ENCODE assay signal across 8 mouse cellular contexts in genomic region chr7:118593567-118594407, GRCm38 (mm10). TPM values are rescaled to one million over a fixed set of nuclear protein-coding genes. Genes with fewer than 3 reads are reported as not detected.
DNase-seq lines count a peak whose midpoint lies in the region; ATAC-seq and TF ChIP-seq lines count a peak whose summit lies in the region.

No protein-coding gene starts in this region.

- peaks cover 23% of the 10 kb centered on the region for H3K4me1 ChIP-seq in heart, embryonic 13.5 days
- H3K4me1 ChIP-seq in heart, embryonic 11.5 days (ENCODE audit: control insufficient read depth, insufficient read depth, low read length), result peaks cover 2% of the 10 kb centered on the region; the same call in 1 of the 2 replicates
- H3K4me1 ChIP-seq in embryonic facial prominence, embryonic 10.5 days, result peaks cover 61% of the 10 kb centered on the region
- H3K4me1 ChIP-seq in hindbrain, postnatal 0 days (ENCODE audit: insufficient read depth, low read length), result peaks cover 12% of the 10 kb centered on the region
- H3K4me1 ChIP-seq in limb, embryonic 15.5 days, result peaks cover 43% of the 10 kb centered on the region
- peaks cover 26% of the 10 kb centered on the region for H3K4me1 ChIP-seq in olfactory bulb, adult 2 months (ENCODE audit: control insufficient read depth, insufficient read depth, low read length)

- no peak overlapping the region for H3K4me3 ChIP-seq in heart, embryonic 13.5 days
- H3K4me3 ChIP-seq in heart, embryonic 11.5 days (ENCODE audit: low read depth, low read length), result no peak overlapping the region
- H3K4me3 ChIP-seq in embryonic facial prominence, embryonic 10.5 days, result peak overlapping the region; percentile 41
- no peak overlapping the region for H3K4me3 ChIP-seq in hindbrain, postnatal 0 days (ENCODE audit: low read length)
- H3K4me3 ChIP-seq in limb, embryonic 15.5 days, result no peak overlapping the region
- no peak overlapping the region for H3K4me3 ChIP-seq in olfactory bulb, adult 2 months (ENCODE audit: insufficient read depth, low read depth, low read length)

- no peaks in the 10 kb centered on the region for H3K9me3 ChIP-seq in heart, embryonic 13.5 days
- H3K9me3 ChIP-seq in heart, embryonic 11.5 days (replicated peaks; ENCODE audit: control insufficient read depth, low read length), result no peaks in the 10 kb centered on the region
- H3K9me3 ChIP-seq in embryonic facial prominence, embryonic 10.5 days, result no peaks in the 10 kb centered on the region
- H3K9me3 ChIP-seq in hindbrain, postnatal 0 days (ENCODE audit: low read length), result no peaks in the 10 kb centered on the region
- H3K9me3 ChIP-seq in limb, embryonic 15.5 days, result no peaks in the 10 kb centered on the region

- H3K27me3 ChIP-seq in heart, embryonic 13.5 days (replicated peaks), result peaks cover 77% of the 10 kb centered on the region
- peaks cover 60% of the 10 kb centered on the region for H3K27me3 ChIP-seq in heart, embryonic 11.5 days (ENCODE audit: control insufficient read depth, insufficient read depth, low read length)
- peaks cover 35% of the 10 kb centered on the region for H3K27me3 ChIP-seq in embryonic facial prominence, embryonic 10.5 days (replicated peaks; ENCODE audit: low read depth, poor library complexity, severe bottlenecking)
- no peaks in the 10 kb centered on the region for H3K27me3 ChIP-seq in hindbrain, postnatal 0 days (ENCODE audit: insufficient read depth, low read length)
- peaks cover 19% of the 10 kb centered on the region for H3K27me3 ChIP-seq in limb, embryonic 15.5 days

- WGBS in heart, embryonic 13.5 days, result 9% methylated on average over 9 of the region's 9 CpGs
- 8% methylated on average over 9 of the region's 9 CpGs for WGBS in heart, embryonic 11.5 days (ENCODE audit: insufficient replicate concordance)
- WGBS in embryonic facial prominence, embryonic 10.5 days, result 6% methylated on average over 9 of the region's 9 CpGs
- 13% methylated on average over 9 of the region's 9 CpGs for WGBS in hindbrain, postnatal 0 days
- 16% methylated on average over 9 of the region's 9 CpGs for WGBS in limb, embryonic 15.5 days
- 10% methylated on average over 9 of the region's 9 CpGs for WGBS in olfactory bulb, adult 2 months

- peak overlapping the region; percentile 1; the same call in 1 of the 2 replicates for H3K9ac ChIP-seq in heart, embryonic 13.5 days
- H3K9ac ChIP-seq in heart, embryonic 11.5 days (ENCODE audit: low read depth, low read length), result no peak overlapping the region
- H3K9ac ChIP-seq in hindbrain, postnatal 0 days (replicated peaks; ENCODE audit: low read length), result no peak overlapping the region
- H3K9ac ChIP-seq in limb, embryonic 15.5 days, result no peak overlapping the region

- ATAC-seq in heart, embryonic 13.5 days (ENCODE audit: extremely low read depth, insufficient number of reproducible peaks, low FRiP score, low TSS enrichment), result no peak
- no peak for ATAC-seq in heart, embryonic 11.5 days (replicated peaks; ENCODE audit: insufficient number of reproducible peaks, low FRiP score, low TSS enrichment)
- ATAC-seq in hindbrain, postnatal 0 days, result peak; percentile 91
- peak; percentile 59 for ATAC-seq in limb, embryonic 15.5 days (ENCODE audit: insufficient number of reproducible peaks, low FRiP score, low TSS enrichment, low read depth)

- peak; percentile 90 for DNase-seq in embryonic facial prominence, embryonic 10.5 days (ENCODE audit: low spot score)
- peak; percentile 90 for DNase-seq in hindbrain, postnatal 0 days (ENCODE audit: low spot score)
- DNase-seq in urinary bladder, adult 18-20 months (ENCODE audit: low spot score in 2 of 2), result no peak
- no peak for DNase-seq in adrenal gland, adult (ENCODE audit: inconsistent age in 2 of 2, low spot score in 1 of 2)

- H3K36me3 ChIP-seq in heart, embryonic 13.5 days, result no peaks in the 10 kb centered on the region
- H3K36me3 ChIP-seq in heart, embryonic 11.5 days (ENCODE audit: control insufficient read depth, insufficient read depth, low read length), result no peaks in the 10 kb centered on the region
- no peaks in the 10 kb centered on the region for H3K36me3 ChIP-seq in embryonic facial prominence, embryonic 10.5 days (replicated peaks)
- H3K36me3 ChIP-seq in hindbrain, postnatal 0 days (ENCODE audit: insufficient read depth, low read length), result no peaks in the 10 kb centered on the region
- no peaks in the 10 kb centered on the region for H3K36me3 ChIP-seq in limb, embryonic 15.5 days

- no peak for TF ChIP-seq CTCF in hindbrain, postnatal 0 days (IDR thresholded peaks at IDR 0.05; ENCODE audit: low read depth)
- no peak for TF ChIP-seq CTCF in olfactory bulb, adult 2 months (IDR thresholded peaks at IDR 0.05; ENCODE audit: insufficient read depth, low read depth, low read length)

- no peak overlapping the region for H3K27ac ChIP-seq in heart, embryonic 13.5 days (replicated peaks)
- no peak overlapping the region for H3K27ac ChIP-seq in heart, embryonic 11.5 days (ENCODE audit: low read depth, low read length)
- H3K27ac ChIP-seq in embryonic facial prominence, embryonic 10.5 days (replicated peaks), result peak overlapping the region; percentile 84
- H3K27ac ChIP-seq in hindbrain, postnatal 0 days, result peak overlapping the region; percentile 86
- peak overlapping the region; percentile 63; the same call in 1 of the 2 replicates for H3K27ac ChIP-seq in limb, embryonic 15.5 days
- peak overlapping the region; percentile 65 for H3K27ac ChIP-seq in olfactory bulb, adult 2 months (ENCODE audit: insufficient read depth, low read depth, low read length)

- TF ChIP-seq POLR2A in olfactory bulb, adult 2 months (IDR thresholded peaks at IDR 0.05; ENCODE audit: insufficient read depth, low read depth, low read length), result no peak

- H3K4me2 ChIP-seq in heart, embryonic 13.5 days, result no peak overlapping the region
- no peak overlapping the region; the same call in 1 of the 2 replicates for H3K4me2 ChIP-seq in heart, embryonic 11.5 days
- H3K4me2 ChIP-seq in hindbrain, postnatal 0 days (ENCODE audit: low read depth, low read length), result peak overlapping the region; percentile 36; the same call in 1 of the 2 replicates
- no peak overlapping the region for H3K4me2 ChIP-seq in limb, embryonic 15.5 days

RNA-seq across cellular contexts. Expression of gene Tmc5, which starts 3.3 kb away (rescaled TPM):
- polyA plus RNA-seq in heart, embryonic 13.5 days (2015; fragmentation: Nextera tagmentation; extraction: Ambion mirVana), result 0.04 TPM in 1 of 2 replicates, not detected in the other
- 0.10 and 0.25 TPM in 2 replicates for polyA plus RNA-seq in heart, embryonic 11.5 days (2014; fragmentation: Nextera tagmentation; extraction: Ambion mirVana)
- 0.05 TPM in 1 of 2 replicates, not detected in the other for polyA plus RNA-seq in embryonic facial prominence, embryonic 10.5 days (2016; fragmentation: Nextera tagmentation; extraction: Ambion mirVana)
- total RNA-seq in hindbrain, postnatal 0 days (2014; rRNA removed), result 0.29 and 0.73 TPM in 2 replicates
- 0.24 and 0.25 TPM in 2 replicates for polyA plus RNA-seq in hindbrain, postnatal 0 days (2015; fragmentation: Nextera tagmentation; extraction: Ambion mirVana)
- 0.24 and 0.56 TPM in 2 replicates for polyA plus RNA-seq in limb, embryonic 15.5 days (2015; fragmentation: Nextera tagmentation; extraction: Ambion mirVana)
- not detected in 2 replicates for polyA plus RNA-seq in olfactory bulb, adult 2 months (2012; ENCODE audit: insufficient read depth, insufficient read length, low replicate concordance, missing spikeins)

RNA-seq across cellular contexts. Expression of gene Tmc7, which starts 9.3 kb away (rescaled TPM):
- polyA plus RNA-seq in heart, embryonic 13.5 days (2015; fragmentation: Nextera tagmentation; extraction: Ambion mirVana), result 1.2 and 1.3 TPM in 2 replicates
- 1.9 and 2.6 TPM in 2 replicates for polyA plus RNA-seq in heart, embryonic 11.5 days (2014; fragmentation: Nextera tagmentation; extraction: Ambion mirVana)
- 4.9 and 7.2 TPM in 2 replicates for polyA plus RNA-seq in embryonic facial prominence, embryonic 10.5 days (2016; fragmentation: Nextera tagmentation; extraction: Ambion mirVana)
- 11.8 and 14.3 TPM in 2 replicates for total RNA-seq in hindbrain, postnatal 0 days (2014; rRNA removed)
- polyA plus RNA-seq in hindbrain, postnatal 0 days (2015; fragmentation: Nextera tagmentation; extraction: Ambion mirVana), result 4.9 and 5.3 TPM in 2 replicates
- 3.4 and 3.8 TPM in 2 replicates for polyA plus RNA-seq in limb, embryonic 15.5 days (2015; fragmentation: Nextera tagmentation; extraction: Ambion mirVana)
- polyA plus RNA-seq in olfactory bulb, adult 2 months (2012; ENCODE audit: insufficient read depth, insufficient read length, low replicate concordance, missing spikeins), result not detected in 2 replicates

Comparison
In these comparisons a context has a peak if more than half of its experiments do, and no peak if none do; other contexts are left out.
1. ATAC-seq: peak in hindbrain, postnatal 0 days (single experiment) and limb, embryonic 15.5 days (single experiment); none in heart, embryonic 13.5 days (single experiment) and heart, embryonic 11.5 days (single experiment).
2. H3K27ac ChIP-seq: peak in embryonic facial prominence, embryonic 10.5 days (single experiment), hindbrain, postnatal 0 days (single experiment), limb, embryonic 15.5 days (single experiment) and olfactory bulb, adult 2 months (single experiment); none in heart, embryonic 13.5 days (single experiment) and heart, embryonic 11.5 days (single experiment).
3. DNase-seq: peak in embryonic facial prominence, embryonic 10.5 days (single experiment) and hindbrain, postnatal 0 days (single experiment); none in urinary bladder, adult 18-20 months (0 of 2) and adrenal gland, adult (0 of 2).